Mouse (Mus musculus): Measurements from ENCODE around the gene Wdr62. TPM values are rescaled to one million over a fixed set of nuclear protein-coding genes. Genes with fewer than 3 reads are reported as not detected.
"Not testable (repeated sequence)": the region's sequence is repeated elsewhere in the genome, so short reads cannot be mapped to it uniquely, and the experiment has no call there.

Wdr62 gene
- polyA plus RNA-seq, 1 experiment from 2014 or later = 2.4 TPM

DNA sequence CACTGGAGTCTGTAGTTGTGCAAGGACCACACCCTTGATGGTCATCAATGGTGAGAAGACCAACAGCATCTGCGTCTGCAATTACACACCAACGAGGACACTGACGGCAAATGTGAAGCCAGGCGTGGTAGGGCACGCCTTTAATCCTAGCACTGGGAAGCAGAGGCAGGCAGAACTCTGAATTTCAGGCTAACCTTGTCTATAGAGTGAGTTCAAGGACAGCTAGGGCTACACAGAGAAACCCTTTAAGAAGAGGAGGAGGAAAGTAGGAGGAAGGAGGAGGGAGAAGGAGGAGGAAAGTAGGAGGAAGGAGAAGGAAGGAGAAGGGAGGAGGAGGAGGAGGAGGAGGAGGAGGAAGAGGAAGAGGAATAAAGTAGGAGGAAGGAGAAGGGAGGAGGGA, 14.7 kb downstream of the Wdr62 start:
- Histone ChIP-seq H3K27me3 (ENCODE audit: control insufficient read depth, insufficient read depth, low read length) (no peaks in the 10 kb centered on the region), H3K36me3 (ENCODE audit: control insufficient read depth, insufficient read depth, low read length) (no peaks in the 10 kb centered on the region), H3K9ac (ENCODE audit: low read length) (no peak overlapping the region), H3K4me1 (replicated peaks; ENCODE audit: control insufficient read depth, insufficient read depth) (no peaks in the 10 kb centered on the region), H3K4me3 (ENCODE audit: low read depth, low read length) (no peak overlapping the region), H3K4me2 (replicated peaks; ENCODE audit: low read depth) (no peak overlapping the region), H3K9me3 (ENCODE audit: control insufficient read depth, low read length) (no peaks in the 10 kb centered on the region), H3K27ac (replicated peaks) (no peak overlapping the region)
- ATAC-seq (ENCODE audit: low FRiP score, low TSS enrichment) = no peak
- TF ChIP-seq CTCF (IDR thresholded peaks at IDR 0.05; ENCODE audit: low read depth) = no peak
- TF ChIP-seq EP300 (optimal IDR thresholded peaks at IDR 0.05) = no peak
- 97% methylated on average over 5 of the region's 5 CpGs for WGBS
- DNase-seq (ENCODE audit: low spot score) = no peak

DNA sequence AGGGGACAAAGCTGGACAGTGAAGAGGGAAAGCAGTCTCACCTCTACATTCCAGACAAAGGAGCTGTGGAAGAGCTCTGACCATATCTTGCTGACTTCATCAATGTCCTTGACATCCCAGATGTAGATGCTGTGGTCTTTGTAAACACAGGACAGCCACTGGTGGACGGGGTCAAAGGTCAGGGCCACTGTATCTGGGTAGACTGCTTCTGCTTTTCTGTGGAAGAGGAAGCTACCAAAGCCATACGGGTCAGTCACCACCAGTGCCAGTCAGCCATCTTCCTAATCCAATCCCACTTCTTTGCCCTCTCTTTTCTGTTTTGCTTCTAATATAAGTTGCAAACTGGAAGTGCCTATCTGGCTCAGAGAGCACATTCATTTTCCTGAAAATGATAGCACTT, 15.2 kb downstream of the Wdr62 start:
- DNase-seq (ENCODE audit: low spot score) (no peak), ATAC-seq (ENCODE audit: low FRiP score, low TSS enrichment) (no peak)
- no peak overlapping the region for H3K4me2 ChIP-seq (replicated peaks; ENCODE audit: low read depth)
- H3K27me3 ChIP-seq (ENCODE audit: control insufficient read depth, insufficient read depth, low read length) = no peaks in the 10 kb centered on the region
- no peaks in the 10 kb centered on the region for H3K9me3 ChIP-seq (ENCODE audit: control insufficient read depth, low read length)
- TF ChIP-seq CTCF (IDR thresholded peaks at IDR 0.05; ENCODE audit: low read depth) = no peak
- no peak for TF ChIP-seq EP300 (optimal IDR thresholded peaks at IDR 0.05)
- H3K27ac ChIP-seq (replicated peaks) = no peak overlapping the region
- H3K4me3 ChIP-seq (ENCODE audit: low read depth, low read length) = no peak overlapping the region
- no peaks in the 10 kb centered on the region for H3K4me1 ChIP-seq (replicated peaks; ENCODE audit: control insufficient read depth, insufficient read depth)
- no peak overlapping the region for H3K9ac ChIP-seq (ENCODE audit: low read length)
- 78% methylated on average over 2 of the region's 2 CpGs for WGBS
- no peaks in the 10 kb centered on the region for H3K36me3 ChIP-seq (ENCODE audit: control insufficient read depth, insufficient read depth, low read length)

- Histone ChIP-seq H3K4me1 (replicated peaks; ENCODE audit: control insufficient read depth, insufficient read depth) (no peaks in the 10 kb centered on the region), H3K4me2 (replicated peaks; ENCODE audit: low read depth) (no peak overlapping the region), H3K4me3 (ENCODE audit: low read depth, low read length) (no peak overlapping the region), H3K9me3 (ENCODE audit: control insufficient read depth, low read length) (no peaks in the 10 kb centered on the region), H3K27me3 (ENCODE audit: control insufficient read depth, insufficient read depth, low read length) (no peaks in the 10 kb centered on the region), H3K36me3 (ENCODE audit: control insufficient read depth, insufficient read depth, low read length) (no peaks in the 10 kb centered on the region), H3K9ac (ENCODE audit: low read length) (no peak overlapping the region), H3K27ac (replicated peaks) (no peak overlapping the region)
- TF ChIP-seq EP300 (optimal IDR thresholded peaks at IDR 0.05) (no peak), CTCF (IDR thresholded peaks at IDR 0.05; ENCODE audit: low read depth) (no peak)
- DNase-seq (ENCODE audit: low spot score) (peak; percentile 52), ATAC-seq (ENCODE audit: low FRiP score, low TSS enrichment) (peak; percentile 75)
- WGBS = 67% methylated on average over 12 of the region's 12 CpGs
Measured at GRCm38 (mm10) chr7:30251956-30252954, 28.0 kb downstream of the Wdr62 start.

- 80% methylated on average over 3 of the region's 3 CpGs for WGBS
- H3K4me2 ChIP-seq (replicated peaks; ENCODE audit: low read depth); ATAC-seq (ENCODE audit: low FRiP score, low TSS enrichment); H3K4me1 ChIP-seq (replicated peaks; ENCODE audit: control insufficient read depth, insufficient read depth); DNase-seq (ENCODE audit: low spot score); H3K27me3 ChIP-seq (ENCODE audit: control insufficient read depth, insufficient read depth, low read length); H3K27ac ChIP-seq (replicated peaks); H3K9ac ChIP-seq (ENCODE audit: low read length); H3K9me3 ChIP-seq (ENCODE audit: control insufficient read depth, low read length); H3K36me3 ChIP-seq (ENCODE audit: control insufficient read depth, insufficient read depth, low read length); H3K4me3 ChIP-seq (ENCODE audit: low read depth, low read length): not testable (repeated sequence)
Measured at GRCm38 (mm10) chr7:30237374-30237773, 42.8 kb downstream of the Wdr62 start.

GRCm38 (mm10) chr7:30235625-30236024, 44.6 kb downstream of the Wdr62 start, which contains the start of gene Ovol3:
Ovol3 (minus strand) TSS chr7:30235725.
- H3K27ac ChIP-seq (replicated peaks) = no peak within 1 kb of the TSS
- H3K4me2 ChIP-seq (replicated peaks; ENCODE audit: low read depth) = no peak within 1 kb of the TSS
- ATAC-seq (ENCODE audit: low FRiP score, low TSS enrichment) (no peak), DNase-seq (ENCODE audit: low spot score) (no peak)
- WGBS = 75% methylated on average over 4 of the region's 4 CpGs
- TF ChIP-seq CTCF (IDR thresholded peaks at IDR 0.05; ENCODE audit: low read depth) = no peak
- no peaks in the 10 kb centered on the region for H3K27me3 ChIP-seq (ENCODE audit: control insufficient read depth, insufficient read depth, low read length)
- no peaks in the 10 kb centered on the region; the same call in 1 of the 2 replicates for H3K4me1 ChIP-seq (replicated peaks; ENCODE audit: control insufficient read depth, insufficient read depth)
- no peaks in the 10 kb centered on the region for H3K9me3 ChIP-seq (ENCODE audit: control insufficient read depth, low read length)
- no peaks in the 10 kb centered on the region for H3K36me3 ChIP-seq (ENCODE audit: control insufficient read depth, insufficient read depth, low read length)
- no peak within 1 kb of the TSS for H3K4me3 ChIP-seq (ENCODE audit: low read depth, low read length)
- no peak within 1 kb of the TSS for H3K9ac ChIP-seq (ENCODE audit: low read length)

DNA sequence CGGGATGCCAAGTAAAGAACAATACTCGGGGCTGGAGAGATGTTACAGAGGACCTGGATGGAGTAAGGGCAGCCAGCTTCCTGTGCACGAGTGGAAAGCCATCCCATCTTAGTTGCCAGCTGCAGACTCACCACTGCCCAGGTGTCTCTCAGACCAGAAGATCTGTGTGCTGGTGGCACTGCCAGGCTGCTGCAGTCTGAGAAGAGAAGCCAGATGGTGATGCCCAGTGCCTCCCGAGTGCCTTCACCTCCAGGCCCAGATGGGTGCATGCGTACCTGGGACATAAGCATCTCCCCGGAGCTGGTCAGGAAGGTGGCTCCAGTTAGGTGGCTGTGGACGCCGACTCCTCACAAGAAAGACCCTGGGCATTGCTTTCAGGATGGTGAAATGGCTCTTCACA, 45.1 kb downstream of the Wdr62 start:
- Histone ChIP-seq H3K9ac (ENCODE audit: low read length) (no peak overlapping the region), H3K27ac (replicated peaks) (no peak overlapping the region), H3K4me2 (replicated peaks; ENCODE audit: low read depth) (no peak overlapping the region), H3K4me3 (ENCODE audit: low read depth, low read length) (no peak overlapping the region), H3K36me3 (ENCODE audit: control insufficient read depth, insufficient read depth, low read length) (no peaks in the 10 kb centered on the region), H3K4me1 (replicated peaks; ENCODE audit: control insufficient read depth, insufficient read depth) (no peaks in the 10 kb centered on the region; the same call in 1 of the 2 replicates), H3K27me3 (ENCODE audit: control insufficient read depth, insufficient read depth, low read length) (no peaks in the 10 kb centered on the region), H3K9me3 (ENCODE audit: control insufficient read depth, low read length) (no peaks in the 10 kb centered on the region)
- no peak for TF ChIP-seq CTCF (IDR thresholded peaks at IDR 0.05; ENCODE audit: low read depth)
- TF ChIP-seq EP300 (optimal IDR thresholded peaks at IDR 0.05) = no peak
- 88% methylated on average over 8 of the region's 8 CpGs for WGBS
- no peak for DNase-seq (ENCODE audit: low spot score)
- ATAC-seq (ENCODE audit: low FRiP score, low TSS enrichment) = no peak
